Mouse (Mus musculus) embryonic facial prominence, embryonic 11.5 days (tissue): ENCODE results near the gene Hist1h4d. TPM values are rescaled to one million over a fixed set of nuclear protein-coding genes. Genes with fewer than 3 reads are reported as not detected.
"Not testable (repeated sequence)": the region's sequence is repeated elsewhere in the genome, so short reads cannot be mapped to it uniquely, and the experiment has no call there.

Experiments used
- ATAC-seq: fragments of 200-750 bp; cut with Nextera tagmentation; replicated peaks from 2 replicates; pipeline ENCODE4 v1.8.0; 2017; ENCODE audit warnings: low read depth; ENCODE audit not compliant: insufficient number of reproducible peaks, low FRiP score, low TSS enrichment
- DNase-seq: peaks from one replicate; pipeline ENCODE4 v3.0.0-alpha.2; 2015; ENCODE audit warnings: low spot score
- H3K27ac ChIP-seq: fragments of 300-500 bp; sonication (generic); replicated peaks from 2 replicates; pipeline ENCODE4 v1.5.1; 2014; ENCODE audit warnings: mild to moderate bottlenecking, low read depth, low read length, control low read depth
- H3K27me3 ChIP-seq: fragments of 300-500 bp; sonication (generic); 2 replicates; pipeline ENCODE4 v1.6.1; 2014; ENCODE audit warnings: mild to moderate bottlenecking, low read length, moderate library complexity, mixed read lengths; ENCODE audit not compliant: control insufficient read depth, insufficient read depth
- H3K36me3 ChIP-seq: fragments of 300-500 bp; sonication (generic); replicated peaks from 2 replicates; pipeline ENCODE4 v1.6.1; 2014; ENCODE audit warnings: low read depth, mild to moderate bottlenecking, low read length, moderate library complexity, mixed read lengths; ENCODE audit not compliant: control insufficient read depth, insufficient read depth
- H3K4me1 ChIP-seq: fragments of 300-500 bp; sonication (generic); 2 replicates; pipeline ENCODE4 v1.6.1; 2014; ENCODE audit warnings: low read length, mixed read lengths; ENCODE audit not compliant: control insufficient read depth, insufficient read depth
- H3K4me2 ChIP-seq: fragments of 300-500 bp; sonication (generic); 2 replicates; pipeline ENCODE4 v1.6.1; 2014; ENCODE audit warnings: low read depth, mild to moderate bottlenecking, control low read depth, low read length, moderate library complexity
- H3K4me3 ChIP-seq: fragments of 300-500 bp; sonication (generic); 2 replicates; pipeline ENCODE4 v1.5.1; 2014; ENCODE audit warnings: low read depth, low read length, control low read depth
- H3K9ac ChIP-seq: fragments of 300-500 bp; sonication (generic); replicated peaks from 2 replicates; pipeline ENCODE4 v1.6.1; 2014; ENCODE audit warnings: mild to moderate bottlenecking, control low read depth, low read length
- H3K9me3 ChIP-seq: fragments of 300-500 bp; sonication (generic); replicated peaks from 2 replicates; pipeline ENCODE4 v1.6.1; 2016; ENCODE audit warnings: mild to moderate bottlenecking, low read length, inconsistent platforms, mixed read lengths; ENCODE audit not compliant: control insufficient read depth
- WGBS: fragments of 180-500 bp; shearing (Covaris S2); extraction: QIAGEN DNeasy Blood & Tissue Kit; methylation state at CpG from one replicate; pipeline ENCODE4 v1.1.7; 2014; 5-methylcytosine and 5-hydroxymethylcytosine counted together
- polyA plus RNA-seq: library from polyadenylated mRNA; unstranded; fragments of >200 nt; fragmentation: Nextera tagmentation; extraction: Ambion mirVana; gene quantifications from 2 replicates; pipeline ENCODE4 v1.2.1, GENCODE M21; 2014

The Hist1h4d gene
- polyA plus RNA-seq, 1 experiment from 2014 or later = 115 TPM

DNA sequence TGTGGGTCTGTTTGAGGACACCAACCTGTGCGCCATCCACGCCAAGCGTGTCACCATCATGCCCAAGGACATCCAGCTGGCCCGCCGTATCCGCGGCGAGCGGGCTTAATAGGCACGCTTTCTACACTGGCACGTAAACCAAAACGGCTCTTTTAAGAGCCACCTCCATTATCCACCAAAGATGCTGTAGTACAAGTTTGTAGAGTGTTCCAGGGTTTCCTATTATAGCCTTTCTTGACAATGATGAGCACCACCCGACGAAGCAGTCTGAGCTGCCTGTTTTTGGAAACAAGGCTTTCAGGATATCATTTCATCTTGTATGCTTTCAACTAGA is 36.6 kb upstream of the Hist1h4d start:
- H3K36me3 ChIP-seq, H3K4me1 ChIP-seq, H3K9me3 ChIP-seq, DNase-seq, H3K27me3 ChIP-seq: not testable (repeated sequence)
- WGBS = under 1% methylated on average over 11 of the region's 14 CpGs
- H3K4me3 ChIP-seq = peak overlapping the region; percentile 38
- peak; percentile 26 for ATAC-seq
- H3K9ac ChIP-seq = peak overlapping the region; percentile 46; the same call in 1 of the 2 replicates
- H3K27ac ChIP-seq = peak overlapping the region; percentile 80; the same call in 1 of the 2 replicates
- 0 out of 2 replicates have a peak overlapping the region, but pooled peaks have one; percentile 29 for H3K4me2 ChIP-seq

DNA sequence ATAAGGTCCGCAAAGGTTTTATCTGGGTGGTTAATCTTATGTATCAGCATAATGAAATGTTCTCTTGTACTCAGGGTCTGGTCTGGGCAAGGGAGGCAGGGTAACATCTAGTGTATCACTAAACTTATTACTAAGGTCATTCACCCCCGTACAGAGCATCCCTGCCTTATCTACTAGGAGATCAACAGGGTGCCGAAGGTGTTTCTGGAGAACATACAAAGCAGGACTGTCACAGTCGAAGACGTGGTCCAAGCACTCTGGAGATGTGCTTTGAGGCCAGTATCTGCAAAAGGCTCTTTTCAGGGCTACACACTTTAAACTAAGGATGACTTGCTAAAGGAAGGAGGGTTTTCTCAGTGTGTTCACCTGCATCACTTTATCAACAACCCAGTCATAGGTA is 34.7 kb upstream of the Hist1h4d start:
- no peaks in the 10 kb centered on the region for H3K4me1 ChIP-seq
- H3K4me2 ChIP-seq = no peak overlapping the region
- ATAC-seq (no peak), DNase-seq (no peak)
- H3K36me3 ChIP-seq = no peaks in the 10 kb centered on the region
- H3K4me3 ChIP-seq = no peak overlapping the region
- no peak overlapping the region for H3K9ac ChIP-seq
- H3K9me3 ChIP-seq = no peaks in the 10 kb centered on the region
- no peaks in the 10 kb centered on the region for H3K27me3 ChIP-seq
- WGBS = 86% methylated on average over 5 of the region's 5 CpGs
- H3K27ac ChIP-seq = no peak overlapping the region

DNA sequence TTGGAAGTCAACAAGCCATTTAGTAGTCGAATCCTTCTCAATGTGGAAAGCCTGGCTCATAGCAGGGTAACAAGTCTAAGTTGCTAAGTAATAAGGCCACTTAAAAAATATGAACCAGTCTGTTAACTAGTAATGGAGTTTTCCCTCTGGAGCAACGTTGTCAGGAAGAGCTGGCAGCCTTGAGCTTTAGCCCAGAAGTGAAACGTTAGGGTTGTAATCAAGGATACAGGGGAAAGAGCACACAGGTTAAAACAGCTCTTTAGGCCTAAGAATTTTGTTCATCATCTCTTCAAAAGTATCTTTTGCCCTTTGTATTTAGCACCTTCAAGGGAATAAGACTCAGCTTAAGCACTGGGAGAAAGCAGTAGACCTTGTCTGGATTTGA is 30.6 kb upstream of the Hist1h4d start:
- peak overlapping the region; percentile 50 for H3K4me2 ChIP-seq
- H3K4me3 ChIP-seq = peak overlapping the region; percentile 40
- no peaks in the 10 kb centered on the region for H3K27me3 ChIP-seq
- peak overlapping the region; percentile 92 for H3K27ac ChIP-seq
- H3K9ac ChIP-seq = peak overlapping the region; percentile 65
- H3K4me1 ChIP-seq = no peaks in the 10 kb centered on the region
- no peaks in the 10 kb centered on the region for H3K36me3 ChIP-seq
- no peak for ATAC-seq
- no peaks in the 10 kb centered on the region for H3K9me3 ChIP-seq
- 6% methylated on average over 3 of the region's 3 CpGs for WGBS
- peak; percentile 72 for DNase-seq

DNA sequence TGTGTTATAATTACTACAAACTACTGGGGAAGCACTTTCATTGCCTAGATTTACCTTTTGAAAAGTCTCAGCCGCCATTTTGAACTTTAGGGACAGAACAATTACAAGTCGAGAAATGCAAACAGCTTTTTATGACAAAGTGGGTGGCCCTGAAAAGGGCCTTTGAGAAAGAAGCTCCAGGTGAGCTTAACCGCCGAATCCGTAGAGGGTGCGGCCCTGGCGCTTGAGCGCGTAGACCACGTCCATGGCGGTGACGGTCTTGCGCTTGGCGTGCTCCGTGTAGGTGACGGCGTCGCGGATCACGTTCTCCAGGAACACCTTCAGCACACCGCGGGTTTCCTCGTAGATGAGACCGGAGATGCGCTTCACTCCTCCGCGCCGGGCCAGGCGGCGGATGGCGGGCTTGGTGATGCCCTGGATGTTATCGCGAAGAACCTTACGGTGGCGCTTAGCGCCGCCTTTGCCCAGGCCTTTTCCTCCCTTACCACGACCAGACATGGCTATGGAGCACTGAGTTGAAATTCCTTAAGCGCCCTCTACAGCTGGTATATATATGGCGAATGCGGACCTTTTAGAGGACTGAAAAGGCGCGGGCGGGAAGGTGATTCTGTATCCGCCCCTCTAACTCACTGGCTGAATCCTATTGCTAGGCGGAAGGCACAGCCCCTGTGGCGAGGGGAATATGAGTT is 30.1 kb upstream of the Hist1h4d start, which contains the start of gene Hist1h4f:
Gene Hist1h4f, minus strand, starts transcription at position 503 of the 689 bp plus-strand sequence.
- peak; percentile 79 for ATAC-seq
- WGBS = under 1% methylated on average over 47 of the region's 47 CpGs
- not testable (repeated sequence) for H3K4me1 ChIP-seq, H3K9me3 ChIP-seq, H3K36me3 ChIP-seq, H3K27me3 ChIP-seq
- Histone ChIP-seq H3K9ac (peak within 1 kb of the TSS; percentile 65), H3K4me3 (peak within 1 kb of the TSS; percentile 40), H3K4me2 (peak within 1 kb of the TSS; percentile 50), H3K27ac (peak within 1 kb of the TSS; percentile 92)
- DNase-seq = peak; percentile 96

DNA sequence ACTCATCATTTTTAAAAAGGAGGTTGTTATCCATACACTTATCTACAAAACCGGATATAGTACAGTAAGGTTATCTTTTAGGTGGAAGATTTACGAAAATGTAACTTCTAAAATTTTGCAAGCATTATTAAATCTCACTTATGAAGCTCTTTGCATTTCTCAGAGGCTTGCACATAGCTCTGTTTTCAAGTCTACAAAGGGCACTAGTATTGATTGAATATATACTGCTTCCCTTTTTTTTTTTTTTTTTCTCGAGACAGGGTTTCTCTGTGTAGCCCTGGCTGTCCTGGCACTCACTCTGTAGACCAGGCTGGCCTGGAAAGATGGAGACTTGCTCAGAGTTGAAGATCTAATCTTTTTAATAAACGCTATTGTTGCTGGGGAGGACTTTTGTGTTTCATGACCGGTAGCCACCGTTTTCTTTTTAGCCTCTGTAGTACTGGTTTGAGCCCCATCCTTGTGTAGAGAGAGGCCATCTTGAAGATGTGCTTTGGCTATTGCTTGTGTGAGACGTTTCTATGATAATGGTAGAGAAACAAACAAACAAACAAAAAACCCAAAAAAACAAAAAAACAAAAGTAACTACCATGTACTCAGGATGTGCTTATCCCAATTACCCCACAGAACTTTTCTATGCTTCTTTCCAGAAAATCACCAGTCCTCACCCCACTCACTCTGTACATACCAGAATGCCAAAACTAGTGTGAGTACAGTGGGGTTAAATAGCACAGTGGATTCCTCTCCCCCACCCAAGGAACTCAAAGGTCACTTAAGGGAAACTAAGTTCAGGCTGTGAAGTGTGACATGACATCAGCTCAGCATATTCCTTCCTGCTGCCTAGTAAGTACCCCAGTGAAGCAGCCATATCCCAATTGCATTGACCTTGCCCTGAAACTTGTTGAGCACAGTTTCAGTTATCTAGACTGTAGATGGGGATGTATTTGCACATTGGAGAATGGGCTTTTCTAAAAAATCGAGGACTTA is 29.2 kb upstream of the Hist1h4d start:
- Histone ChIP-seq H3K36me3 (no peaks in the 10 kb centered on the region), H3K27ac (peak overlapping the region; percentile 92), H3K4me3 (peak overlapping the region; percentile 40; the same call in 1 of the 2 replicates), H3K9ac (peak overlapping the region; percentile 65), H3K4me1 (no peaks in the 10 kb centered on the region), H3K27me3 (no peaks in the 10 kb centered on the region), H3K4me2 (peak overlapping the region; percentile 3; the same call in 1 of the 2 replicates), H3K9me3 (no peaks in the 10 kb centered on the region)
- ATAC-seq (no peak), DNase-seq (peak; percentile 33)
- 61% methylated on average over 8 of the region's 8 CpGs for WGBS

DNA sequence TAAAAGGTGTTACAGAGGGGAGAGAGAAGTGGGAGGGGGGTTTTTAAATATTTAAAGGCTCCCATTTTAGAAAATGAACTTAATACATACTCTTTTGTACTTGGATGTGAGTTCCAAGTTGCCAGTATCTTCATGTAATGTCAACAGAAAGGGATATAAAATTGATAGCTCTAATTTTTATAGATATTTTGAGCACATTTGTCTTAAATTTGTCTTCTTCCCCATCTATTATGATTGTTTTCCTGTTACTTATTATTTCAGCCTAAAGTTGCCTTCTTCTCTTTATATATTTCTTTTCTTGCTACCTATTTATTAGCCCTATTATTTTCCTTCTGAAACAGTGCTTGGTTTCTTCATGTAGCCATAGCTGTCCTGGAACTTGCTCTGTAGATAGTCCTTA is 28.4 kb upstream of the Hist1h4d start, which contains the start of gene Hist1h1d:
Gene Hist1h1d, plus strand, starts transcription at position 301 of the 400 bp plus-strand sequence.
- peak within 1 kb of the TSS; percentile 32; the same call in 1 of the 2 replicates for H3K9ac ChIP-seq
- no peaks in the 10 kb centered on the region for H3K27me3 ChIP-seq
- H3K36me3 ChIP-seq = no peaks in the 10 kb centered on the region
- no peak within 1 kb of the TSS for H3K4me2 ChIP-seq
- no peak within 1 kb of the TSS for H3K4me3 ChIP-seq
- no peak for ATAC-seq
- DNase-seq = no peak
- H3K27ac ChIP-seq = peak within 1 kb of the TSS; percentile 98
- H3K4me1 ChIP-seq = no peaks in the 10 kb centered on the region
- no peaks in the 10 kb centered on the region for H3K9me3 ChIP-seq

DNA sequence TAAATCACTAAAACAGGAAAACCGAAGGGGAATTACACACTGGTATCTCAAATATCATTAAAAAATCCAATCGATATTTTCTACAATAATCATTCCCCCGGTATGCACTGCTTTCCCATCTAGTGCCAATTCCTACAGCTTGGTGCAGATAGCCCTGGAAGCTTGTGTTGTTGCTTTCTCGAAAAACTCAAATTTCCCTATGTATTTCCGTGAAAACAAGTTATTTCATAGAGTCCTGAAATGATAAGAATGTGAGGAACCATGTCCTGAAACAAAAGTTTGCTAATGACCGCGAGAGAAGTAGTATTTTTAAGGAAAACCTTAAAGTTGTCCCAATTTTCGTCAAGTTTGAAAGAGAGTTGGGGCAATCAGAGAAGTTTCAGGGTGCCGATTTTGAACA is 27.0 kb upstream of the Hist1h4d start:
- 28% methylated on average over 9 of the region's 9 CpGs for WGBS
- peak overlapping the region; percentile 64 for H3K4me3 ChIP-seq

More for the DNA sequence above, 27.0 kb upstream of the Hist1h4d start:
- ATAC-seq (no peak), DNase-seq (no peak)
- Histone ChIP-seq H3K9ac (peak overlapping the region; percentile 80), H3K4me1 (no peaks in the 10 kb centered on the region), H3K27ac (peak overlapping the region; percentile 98), H3K27me3 (no peaks in the 10 kb centered on the region), H3K36me3 (no peaks in the 10 kb centered on the region), H3K9me3 (no peaks in the 10 kb centered on the region), H3K4me2 (peak overlapping the region; percentile 80)
